Mouse (Mus musculus): ENCODE measurements around the gene Psmc6. TPM values are rescaled to one million over a fixed set of nuclear protein-coding genes. Genes with fewer than 3 reads are reported as not detected.

The Psmc6 gene
- polyA plus RNA-seq (2012; rRNA removed) = 29.4 and 38.0 TPM in 2 replicates

- Histone ChIP-seq H3K4me3 (ENCODE audit: control insufficient read depth, insufficient read depth, low read length) (peak within 1 kb of the TSS; percentile 100), H3K36me3 (ENCODE audit: control insufficient read depth, insufficient read depth, low read length) (peaks cover 23% of the 10 kb centered on the region), H3K27me3 (ENCODE audit: control insufficient read depth, insufficient read depth, low read length) (no peaks in the 10 kb centered on the region), H3K4me1 (replicated peaks; ENCODE audit: control insufficient read depth, insufficient read depth, low read length) (peaks cover 8% of the 10 kb centered on the region), H3K27ac (ENCODE audit: control insufficient read depth, insufficient read depth, low read length) (peak within 1 kb of the TSS; percentile 81)
- peak; percentile 83 for TF ChIP-seq CTCF (IDR thresholded peaks at IDR 0.05; ENCODE audit: borderline replicate concordance, control insufficient read depth, extremely low read depth, insufficient read depth, low read length, poor library complexity)
- peak; percentile 70; the same call in 1 of the 2 replicates for TF ChIP-seq POLR2A (IDR thresholded peaks at IDR 0.05; ENCODE audit: control insufficient read depth, extremely low read depth, insufficient read depth, low read length, poor library complexity)
- under 1% methylated on average over 44 of the region's 44 CpGs for WGBS
- peak; percentile 89 for DNase-seq
These were observed at the start of gene Psmc6 for GRCm38 (mm10) chr14:45329589-45330181. TSS of gene Psmc6 (plus strand) at chr14:45329788.

DNA sequence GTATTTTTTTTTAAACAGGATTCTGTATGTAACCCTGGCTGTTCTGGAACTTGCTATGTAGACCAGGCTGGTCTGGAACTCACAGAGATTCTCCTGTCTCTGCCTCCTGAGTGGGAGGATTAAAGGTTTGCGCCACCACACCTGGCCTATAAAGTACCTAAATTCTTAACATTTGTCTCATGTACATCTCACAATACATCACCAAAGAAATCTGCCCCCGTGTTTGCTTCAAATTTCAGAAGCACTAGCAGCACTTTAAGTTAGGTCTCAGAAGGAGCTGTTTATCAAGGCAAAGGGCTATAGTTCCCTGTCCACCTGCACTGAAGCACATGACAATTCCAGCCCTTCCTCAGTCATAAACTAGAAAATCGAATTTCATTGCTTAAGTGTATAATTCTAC lies 47.5 kb upstream of the Psmc6 start:
- no peaks in the 10 kb centered on the region for H3K27me3 ChIP-seq (ENCODE audit: control insufficient read depth, insufficient read depth, low read length)
- WGBS = 92% methylated on average over 3 of the region's 3 CpGs
- H3K36me3 ChIP-seq (ENCODE audit: control insufficient read depth, insufficient read depth, low read length) = peaks cover 5% of the 10 kb centered on the region; the same call in 1 of the 2 replicates
- no peaks in the 10 kb centered on the region for H3K4me1 ChIP-seq (replicated peaks; ENCODE audit: control insufficient read depth, insufficient read depth, low read length)
- DNase-seq = no peak
- H3K4me3 ChIP-seq (ENCODE audit: control insufficient read depth, insufficient read depth, low read length) = no peak overlapping the region
- TF ChIP-seq CTCF (IDR thresholded peaks at IDR 0.05; ENCODE audit: borderline replicate concordance, control insufficient read depth, extremely low read depth, insufficient read depth, low read length, poor library complexity) = no peak
- TF ChIP-seq POLR2A (IDR thresholded peaks at IDR 0.05; ENCODE audit: control insufficient read depth, extremely low read depth, insufficient read depth, low read length, poor library complexity) = no peak
- no peak overlapping the region for H3K27ac ChIP-seq (ENCODE audit: control insufficient read depth, insufficient read depth, low read length)

DNA sequence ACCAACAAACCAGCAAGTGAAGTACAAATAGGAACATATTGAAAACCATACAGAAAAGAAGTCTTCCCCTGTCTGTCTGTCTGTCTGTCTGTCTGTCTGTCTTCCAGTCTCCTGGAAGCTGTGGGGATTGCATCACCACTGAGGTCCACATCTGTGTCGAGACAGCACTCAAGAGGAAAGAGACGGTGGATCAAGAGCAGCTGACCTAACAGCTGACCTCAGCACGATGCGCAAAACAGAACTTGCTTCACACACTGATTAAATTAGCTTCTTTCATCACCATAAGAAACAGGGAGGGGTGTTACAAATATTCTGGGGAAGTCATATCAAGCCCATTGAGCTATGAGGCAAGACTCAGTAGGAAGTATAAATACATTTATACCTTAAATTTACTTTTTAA lies 38.0 kb upstream of the Psmc6 start:
- TF ChIP-seq POLR2A (IDR thresholded peaks at IDR 0.05; ENCODE audit: control insufficient read depth, extremely low read depth, insufficient read depth, low read length, poor library complexity) (no peak), CTCF (IDR thresholded peaks at IDR 0.05; ENCODE audit: borderline replicate concordance, control insufficient read depth, extremely low read depth, insufficient read depth, low read length, poor library complexity) (no peak)

DNA sequence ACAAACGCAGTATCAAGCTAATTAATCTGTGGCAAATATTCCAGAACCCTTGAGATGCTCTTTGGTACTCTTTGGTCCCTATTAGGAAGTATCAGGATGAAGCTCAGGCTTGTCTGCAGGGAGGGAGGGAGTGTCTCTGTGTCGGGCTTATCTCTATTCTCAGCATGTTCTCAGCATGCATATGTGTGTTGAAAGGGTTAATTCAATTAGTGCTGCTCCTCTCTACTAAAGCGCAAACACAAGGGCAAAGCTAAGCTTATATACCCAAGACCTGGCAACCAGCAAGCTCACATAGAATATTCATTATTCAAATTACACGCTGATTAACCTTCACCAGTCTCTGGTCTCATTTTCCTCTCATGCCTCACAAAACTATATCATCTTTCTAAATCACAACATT lies 25.6 kb upstream of the Psmc6 start:
- H3K36me3 ChIP-seq (ENCODE audit: control insufficient read depth, insufficient read depth, low read length) = peaks cover 30% of the 10 kb centered on the region
- WGBS = 97% methylated on average over 4 of the region's 4 CpGs
- no peaks in the 10 kb centered on the region for H3K4me1 ChIP-seq (replicated peaks; ENCODE audit: control insufficient read depth, insufficient read depth, low read length)

More for the DNA sequence above, 38.0 kb upstream of the Psmc6 start:
- no peaks in the 10 kb centered on the region for H3K4me1 ChIP-seq (replicated peaks; ENCODE audit: control insufficient read depth, insufficient read depth, low read length)
- H3K4me3 ChIP-seq (ENCODE audit: control insufficient read depth, insufficient read depth, low read length) = no peak overlapping the region
- no peak overlapping the region for H3K27ac ChIP-seq (ENCODE audit: control insufficient read depth, insufficient read depth, low read length)
- no peak for DNase-seq
- H3K27me3 ChIP-seq (ENCODE audit: control insufficient read depth, insufficient read depth, low read length) = no peaks in the 10 kb centered on the region
- H3K36me3 ChIP-seq (ENCODE audit: control insufficient read depth, insufficient read depth, low read length) = peaks cover 30% of the 10 kb centered on the region
- 93% methylated on average over 4 of the region's 4 CpGs for WGBS

GRCm38 (mm10) chr14:45304389-45304788 lies 25.2 kb upstream of the Psmc6 start:
- DNase-seq = no peak
- H3K27ac ChIP-seq (ENCODE audit: control insufficient read depth, insufficient read depth, low read length) = no peak overlapping the region
- no peak for TF ChIP-seq POLR2A (IDR thresholded peaks at IDR 0.05; ENCODE audit: control insufficient read depth, extremely low read depth, insufficient read depth, low read length, poor library complexity)
- no peak for TF ChIP-seq CTCF (IDR thresholded peaks at IDR 0.05; ENCODE audit: borderline replicate concordance, control insufficient read depth, extremely low read depth, insufficient read depth, low read length, poor library complexity)
- H3K36me3 ChIP-seq (ENCODE audit: control insufficient read depth, insufficient read depth, low read length) = peaks cover 26% of the 10 kb centered on the region
- no peaks in the 10 kb centered on the region for H3K27me3 ChIP-seq (ENCODE audit: control insufficient read depth, insufficient read depth, low read length)
- H3K4me1 ChIP-seq (replicated peaks; ENCODE audit: control insufficient read depth, insufficient read depth, low read length) = no peaks in the 10 kb centered on the region
- H3K4me3 ChIP-seq (ENCODE audit: control insufficient read depth, insufficient read depth, low read length) = no peak overlapping the region
- 91% methylated on average over 4 of the region's 4 CpGs for WGBS

More for the DNA sequence above, 25.6 kb upstream of the Psmc6 start:
- Histone ChIP-seq H3K27me3 (ENCODE audit: control insufficient read depth, insufficient read depth, low read length) (no peaks in the 10 kb centered on the region), H3K4me3 (ENCODE audit: control insufficient read depth, insufficient read depth, low read length) (no peak overlapping the region), H3K27ac (ENCODE audit: control insufficient read depth, insufficient read depth, low read length) (no peak overlapping the region)
- no peak for DNase-seq
- TF ChIP-seq POLR2A (IDR thresholded peaks at IDR 0.05; ENCODE audit: control insufficient read depth, extremely low read depth, insufficient read depth, low read length, poor library complexity) (no peak), CTCF (IDR thresholded peaks at IDR 0.05; ENCODE audit: borderline replicate concordance, control insufficient read depth, extremely low read depth, insufficient read depth, low read length, poor library complexity) (no peak)

DNA sequence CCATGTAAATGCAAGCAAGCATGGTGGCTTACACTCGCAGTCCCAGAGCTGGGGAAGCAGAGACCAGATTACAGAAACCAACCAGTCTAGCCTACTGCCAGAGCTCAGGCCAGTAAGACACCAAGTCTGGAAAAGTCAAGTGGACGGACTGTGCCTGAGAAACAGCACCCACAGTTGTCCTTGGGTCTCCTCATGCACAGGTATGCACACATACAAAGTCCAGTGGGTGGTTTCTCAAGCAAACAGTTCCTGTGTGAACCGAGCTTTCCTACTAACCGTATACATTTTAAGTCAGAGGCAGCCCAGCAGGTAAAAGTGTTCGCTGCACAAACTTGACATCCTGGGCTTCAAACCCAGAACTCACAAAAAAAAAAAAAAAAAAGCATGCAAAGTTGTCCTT lies 23.7 kb upstream of the Psmc6 start:
- Histone ChIP-seq H3K4me1 (replicated peaks; ENCODE audit: control insufficient read depth, insufficient read depth, low read length) (no peaks in the 10 kb centered on the region), H3K27me3 (ENCODE audit: control insufficient read depth, insufficient read depth, low read length) (no peaks in the 10 kb centered on the region), H3K4me3 (ENCODE audit: control insufficient read depth, insufficient read depth, low read length) (no peak overlapping the region), H3K27ac (ENCODE audit: control insufficient read depth, insufficient read depth, low read length) (no peak overlapping the region), H3K36me3 (ENCODE audit: control insufficient read depth, insufficient read depth, low read length) (peaks cover 16% of the 10 kb centered on the region; the same call in 1 of the 2 replicates)
- TF ChIP-seq CTCF (IDR thresholded peaks at IDR 0.05; ENCODE audit: borderline replicate concordance, control insufficient read depth, extremely low read depth, insufficient read depth, low read length, poor library complexity) (no peak), POLR2A (IDR thresholded peaks at IDR 0.05; ENCODE audit: control insufficient read depth, extremely low read depth, insufficient read depth, low read length, poor library complexity) (no peak)
- DNase-seq = no peak
- WGBS = 97% methylated on average over 5 of the region's 5 CpGs

All from thymus, adult 2 months (tissue).